Mouse (Mus musculus): ENCODE measurements around the gene Mybpc3.

DNA sequence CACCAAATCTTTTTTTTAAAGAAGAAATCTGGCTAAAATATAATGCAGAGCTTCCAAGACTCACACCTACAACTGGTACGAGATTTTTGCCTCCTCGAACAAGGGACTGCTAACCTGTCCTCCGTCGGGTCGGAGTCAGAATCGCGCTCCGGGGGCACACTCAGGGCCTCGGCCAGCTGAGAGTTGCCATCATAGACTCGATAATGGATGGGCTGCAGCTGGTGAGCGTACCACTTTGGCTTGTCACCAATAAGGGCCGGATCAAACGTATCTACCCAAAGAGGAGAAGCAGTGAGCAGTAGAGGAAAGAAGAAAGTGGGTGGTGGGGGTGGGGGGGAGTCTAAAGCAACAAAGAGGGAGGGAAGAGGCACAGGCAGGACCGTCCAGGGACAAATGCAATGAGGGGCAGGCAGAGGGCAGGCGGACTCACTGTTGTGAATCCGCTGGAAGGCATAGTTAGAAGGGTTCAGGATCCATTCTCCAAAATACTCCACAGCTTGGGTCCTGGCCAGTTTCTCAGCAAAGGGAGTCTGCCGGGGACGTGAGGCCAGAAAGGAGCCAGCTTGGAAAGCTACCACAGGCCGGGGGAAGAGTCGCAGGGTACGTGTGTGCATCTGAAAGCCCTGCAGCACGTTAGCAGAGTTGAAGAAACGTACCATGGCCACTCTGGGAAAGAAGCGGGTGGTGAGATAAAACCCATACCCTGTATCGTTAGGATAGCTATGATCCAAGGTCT is 51.8 kb downstream of the Mybpc3 start:
- TF ChIP-seq CTCF (IDR thresholded peaks at IDR 0.05; ENCODE audit: low read depth, low read length) (no peak), POLR2A (IDR thresholded peaks at IDR 0.05; ENCODE audit: insufficient read depth, low read length) (no peak), EP300 (IDR thresholded peaks at IDR 0.05; ENCODE audit: insufficient read depth, low read depth, low read length) (no peak)
